Mouse (Mus musculus): ENCODE results near the gene Ring1.
"Not testable (repeated sequence)": the region's sequence is repeated elsewhere in the genome, so short reads cannot be mapped to it uniquely, and the experiment has no call there.

Ring1 gene

GRCm38 (mm10) chr17:33994959-33995358 lies 29.5 kb downstream of the Ring1 start:
- no peak for DNase-seq (ENCODE audit: low read depth, low spot score)

- DNase-seq (ENCODE audit: low read depth, low spot score): peak; percentile 73
Measured at GRCm38 (mm10) chr17:33991788-33992664, 32.5 kb downstream of the Ring1 start.

- not testable (repeated sequence) for DNase-seq (ENCODE audit: low read depth, low spot score)
Measured at GRCm38 (mm10) chr17:33982136-33982535, 42.3 kb downstream of the Ring1 start.

- DNase-seq (ENCODE audit: low read depth, low spot score): not testable (repeated sequence)
Measured at GRCm38 (mm10) chr17:33981192-33981909, 43.1 kb downstream of the Ring1 start.

GRCm38 (mm10) chr17:33980181-33981035 lies 44.1 kb downstream of the Ring1 start:
- DNase-seq (ENCODE audit: low read depth, low spot score): no peak

GRCm38 (mm10) chr17:33979512-33980050 lies 44.9 kb downstream of the Ring1 start:
- DNase-seq (ENCODE audit: low read depth, low spot score): no peak

- no peak for DNase-seq (ENCODE audit: low read depth, low spot score)
Measured at GRCm38 (mm10) chr17:33978631-33979031, 45.8 kb downstream of the Ring1 start.

GRCm38 (mm10) chr17:33977861-33978557 lies 46.5 kb downstream of the Ring1 start:
- no peak for DNase-seq (ENCODE audit: low read depth, low spot score)

GRCm38 (mm10) chr17:33973572-33973971 lies 50.9 kb downstream of the Ring1 start:
- DNase-seq (ENCODE audit: low read depth, low spot score): no peak

GRCm38 (mm10) chr17:33972691-33973090 lies 51.8 kb downstream of the Ring1 start:
- DNase-seq (ENCODE audit: low read depth, low spot score): peak; percentile 59

Data from forelimb bud, embryonic 11.5 days (tissue).